Mouse (Mus musculus): ENCODE data around the gene Dpp7. TPM values are rescaled to one million over a fixed set of nuclear protein-coding genes. Genes with fewer than 3 reads are reported as not detected.

Gene Dpp7
- total RNA-seq, 1 experiment: 60.2 TPM

DNA sequence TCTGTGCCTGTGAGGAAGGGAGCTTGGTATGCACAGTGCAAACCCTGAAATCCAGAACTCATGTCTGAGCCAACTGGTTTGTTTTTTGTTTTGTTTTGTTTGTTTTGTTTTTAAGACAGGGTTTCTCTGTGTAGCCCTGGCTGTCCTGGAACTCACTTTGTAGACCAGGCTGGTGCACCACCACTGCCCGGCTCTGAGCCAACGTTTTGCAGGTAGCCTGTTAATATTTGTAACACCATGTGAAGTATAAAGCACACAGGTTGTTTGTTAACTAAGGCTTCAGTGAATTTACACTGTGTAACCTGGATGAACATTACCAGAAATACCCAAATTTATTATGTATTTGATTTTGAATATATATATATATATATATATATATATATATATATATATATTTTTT is 30.1 kb downstream of the Dpp7 start:
- H3K9me3 ChIP-seq (ENCODE audit: control insufficient read depth, insufficient read depth, low read depth, low read length): no peaks in the 10 kb centered on the region
- TF ChIP-seq ZNF384 (IDR thresholded peaks at IDR 0.05; ENCODE audit: low read depth, low read length): no peak
- TF ChIP-seq HCFC1 (IDR thresholded peaks at IDR 0.05; ENCODE audit: borderline replicate concordance, insufficient read depth, low read length): no peak
- TF ChIP-seq MAFK (IDR thresholded peaks at IDR 0.05; ENCODE audit: insufficient read depth, low read depth, low read length): no peak
- no peak for TF ChIP-seq ZC3H11A (IDR thresholded peaks at IDR 0.05; ENCODE audit: borderline replicate concordance, low read depth, low read length)
- H3K9ac ChIP-seq (ENCODE audit: insufficient read depth, low read depth, low read length, poor library complexity, severe bottlenecking): no peak overlapping the region
- no peak for DNase-seq (ENCODE audit: low read depth, low spot score)
- in situ Hi-C loops (cut with MboI; ENCODE audit: low sequenced_read_pairs in 2 of 2, unreplicated experiment in 2 of 2): no loop called here
- no peak overlapping the region for H3K27ac ChIP-seq (ENCODE audit: insufficient read depth, low read depth, low read length, poor library complexity, severe bottlenecking)
- H3K36me3 ChIP-seq (ENCODE audit: control insufficient read depth, insufficient read depth, low read length, poor library complexity, severe bottlenecking): no peaks in the 10 kb centered on the region
- no peak overlapping the region for H3K4me3 ChIP-seq (ENCODE audit: insufficient read depth in 1 of 2, low read depth in 1 of 2, low read length in 2 of 2, poor library complexity in 1 of 2, severe bottlenecking in 1 of 2)
- peaks cover 1 to 3% of the 10 kb centered on the region in 2 experiments; a peak in 2 of 4 replicates for H3K4me1 ChIP-seq (ENCODE audit: control insufficient read depth in 2 of 2, insufficient read depth in 2 of 2, low read length in 2 of 2, poor library complexity in 1 of 2)

DNA sequence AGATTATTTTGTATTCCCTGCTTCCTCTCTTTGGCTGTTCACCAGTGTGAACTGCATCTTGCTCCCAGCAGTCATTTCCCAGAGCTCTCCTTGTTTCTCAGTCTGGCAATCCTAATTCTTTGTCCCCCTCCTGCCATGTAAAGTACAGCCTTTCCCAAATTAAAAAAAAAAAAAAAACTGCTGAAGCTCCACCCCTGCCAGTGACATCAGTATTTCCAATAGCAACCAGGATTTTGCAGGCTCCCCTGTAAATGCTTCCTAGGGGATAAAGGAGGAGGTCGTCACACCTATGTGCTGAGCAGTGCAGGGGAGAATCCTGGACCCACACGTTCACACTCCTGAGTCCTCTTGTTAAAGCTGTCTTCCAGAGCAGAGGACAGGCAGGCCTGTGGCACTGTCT is 36.1 kb downstream of the Dpp7 start:
- TF ChIP-seq CHD2 (IDR thresholded peaks at IDR 0.05; ENCODE audit: low read depth, low read length) (no peak), ZC3H11A (IDR thresholded peaks at IDR 0.05; ENCODE audit: borderline replicate concordance, low read depth, low read length) (no peak), MAFK (IDR thresholded peaks at IDR 0.05; ENCODE audit: insufficient read depth, low read depth, low read length) (no peak), HCFC1 (IDR thresholded peaks at IDR 0.05; ENCODE audit: borderline replicate concordance, insufficient read depth, low read length) (no peak), ZNF384 (IDR thresholded peaks at IDR 0.05; ENCODE audit: low read depth, low read length) (peak; percentile 54; the same call in 1 of the 2 replicates)
- no peak overlapping the region for H3K9ac ChIP-seq (ENCODE audit: insufficient read depth, low read depth, low read length, poor library complexity, severe bottlenecking)
- no peaks in the 10 kb centered on the region for H3K36me3 ChIP-seq (ENCODE audit: control insufficient read depth, insufficient read depth, low read length, poor library complexity, severe bottlenecking)
- DNase-seq (ENCODE audit: low read depth, low spot score): no peak
- H3K9me3 ChIP-seq (ENCODE audit: control insufficient read depth, insufficient read depth, low read depth, low read length): no peaks in the 10 kb centered on the region
- H3K27ac ChIP-seq (ENCODE audit: insufficient read depth, low read depth, low read length, poor library complexity, severe bottlenecking): no peak overlapping the region
- peaks cover 3 to 4% of the 10 kb centered on the region in 2 experiments; a peak in 3 of 4 replicates for H3K4me1 ChIP-seq (ENCODE audit: control insufficient read depth in 2 of 2, insufficient read depth in 2 of 2, low read length in 2 of 2, poor library complexity in 1 of 2)
- no peak overlapping the region for H3K4me3 ChIP-seq (ENCODE audit: insufficient read depth in 1 of 2, low read depth in 1 of 2, low read length in 2 of 2, poor library complexity in 1 of 2, severe bottlenecking in 1 of 2)
- in situ Hi-C loops (cut with MboI; ENCODE audit: low sequenced_read_pairs in 2 of 2, unreplicated experiment in 2 of 2): no loop called here

DNA sequence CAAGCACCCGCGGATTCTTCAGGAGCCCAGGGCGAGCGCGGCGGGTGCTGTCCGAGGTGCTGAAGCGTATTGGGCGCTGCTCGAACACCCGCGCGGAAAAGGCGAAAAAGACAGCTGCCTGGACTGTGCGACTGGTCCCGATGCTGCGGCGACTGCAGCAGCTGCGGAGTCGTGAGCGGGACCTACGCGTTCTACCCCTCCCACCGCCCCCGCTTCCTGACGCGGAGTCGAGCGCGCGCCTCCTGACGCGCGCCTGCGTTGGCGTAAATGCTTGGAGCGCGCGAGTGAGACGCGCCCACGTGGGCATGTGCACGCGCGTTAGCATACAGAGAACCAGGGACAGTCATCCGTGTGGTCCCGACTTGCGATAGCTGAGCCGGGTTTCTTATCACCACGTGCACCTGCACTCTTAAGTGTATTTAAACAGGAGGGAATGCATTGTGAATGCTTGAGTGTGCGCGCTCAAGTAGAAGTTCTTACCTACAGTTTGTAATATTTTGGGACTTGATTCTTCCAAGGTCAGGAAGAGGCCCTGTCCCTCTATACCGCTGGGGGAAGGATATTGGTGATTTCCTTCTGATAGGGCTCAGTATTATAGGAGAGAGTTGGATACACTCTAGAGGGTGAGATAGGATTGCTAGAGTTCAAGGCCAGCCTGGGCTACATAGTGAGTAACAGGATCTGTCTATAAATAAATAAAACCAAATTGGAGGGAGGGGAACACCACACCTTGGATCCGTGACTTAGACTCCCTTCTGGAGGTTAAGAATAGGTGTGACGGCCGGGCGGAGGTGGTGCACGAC is 37.0 kb downstream of the Dpp7 start, which contains the start of gene Grin1:
Gene Grin1, minus strand, starts transcription at position 217 of the 803 bp plus-strand sequence.
- in situ Hi-C loops (cut with MboI; ENCODE audit: low sequenced_read_pairs in 2 of 2, unreplicated experiment in 2 of 2): no loop called here

DNA sequence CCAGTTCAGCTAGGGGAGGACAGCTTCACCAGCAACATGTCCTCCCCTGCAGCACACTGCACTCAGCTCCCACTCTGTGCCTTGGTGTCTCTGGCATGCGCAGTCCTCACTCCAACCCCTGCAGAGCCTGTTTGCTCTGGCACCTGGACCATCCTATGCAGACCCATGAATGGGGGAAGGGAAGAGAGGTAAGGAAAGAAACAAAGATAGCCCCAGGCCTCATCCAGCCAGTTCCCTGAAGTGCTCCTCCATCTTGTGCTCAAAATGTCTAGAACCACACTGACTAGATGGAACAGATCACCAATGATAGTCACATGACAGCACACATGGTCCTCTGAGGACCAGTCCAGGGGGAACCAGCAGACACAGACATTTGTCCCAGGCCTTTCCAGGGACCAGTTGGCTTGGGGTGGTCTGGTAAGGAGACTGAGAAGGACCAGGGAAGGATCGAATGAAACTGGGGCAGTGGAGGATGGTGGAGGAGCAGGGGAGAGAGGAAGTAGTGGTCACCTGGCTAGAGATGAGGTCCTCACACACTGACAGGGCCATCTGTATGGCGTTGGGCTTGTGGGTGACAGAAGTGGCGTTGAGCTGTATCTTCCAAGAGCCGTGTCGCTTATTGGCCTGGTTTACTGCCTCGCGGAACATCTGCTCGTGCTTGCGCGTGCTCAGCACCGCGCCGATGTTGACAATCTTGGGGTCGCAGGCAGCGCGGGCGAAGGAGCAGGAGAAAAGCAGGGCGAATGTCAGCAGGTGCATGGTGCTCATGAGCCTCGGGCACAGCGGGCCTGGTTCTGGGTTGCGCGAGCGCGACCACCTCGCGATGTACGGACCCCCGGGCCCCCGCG is 37.8 kb downstream of the Dpp7 start:
- H3K36me3 ChIP-seq (ENCODE audit: control insufficient read depth, insufficient read depth, low read length, poor library complexity, severe bottlenecking): no peaks in the 10 kb centered on the region
- no peak overlapping the region for H3K9ac ChIP-seq (ENCODE audit: insufficient read depth, low read depth, low read length, poor library complexity, severe bottlenecking)
- H3K9me3 ChIP-seq (ENCODE audit: control insufficient read depth, insufficient read depth, low read depth, low read length): no peaks in the 10 kb centered on the region
- H3K4me1 ChIP-seq (ENCODE audit: control insufficient read depth in 2 of 2, insufficient read depth in 2 of 2, low read length in 2 of 2, poor library complexity in 1 of 2): peaks cover 3 to 4% of the 10 kb centered on the region in 2 experiments; a peak in 3 of 4 replicates
- in situ Hi-C loops (cut with MboI; ENCODE audit: low sequenced_read_pairs in 2 of 2, unreplicated experiment in 2 of 2): no loop called here
- peak overlapping the region; percentile 64 to 76 for H3K4me3 ChIP-seq (ENCODE audit: insufficient read depth in 1 of 2, low read depth in 1 of 2, low read length in 2 of 2, poor library complexity in 1 of 2, severe bottlenecking in 1 of 2)
- DNase-seq (ENCODE audit: low read depth, low spot score): no peak
- no peak overlapping the region for H3K27ac ChIP-seq (ENCODE audit: insufficient read depth, low read depth, low read length, poor library complexity, severe bottlenecking)
- TF ChIP-seq HCFC1 (IDR thresholded peaks at IDR 0.05; ENCODE audit: borderline replicate concordance, insufficient read depth, low read length) (no peak), ZNF384 (IDR thresholded peaks at IDR 0.05; ENCODE audit: low read depth, low read length) (no peak), CHD2 (IDR thresholded peaks at IDR 0.05; ENCODE audit: low read depth, low read length) (no peak), ZC3H11A (IDR thresholded peaks at IDR 0.05; ENCODE audit: borderline replicate concordance, low read depth, low read length) (no peak), MAFK (IDR thresholded peaks at IDR 0.05; ENCODE audit: insufficient read depth, low read depth, low read length) (no peak)

More for the DNA sequence above, 37.0 kb downstream of the Dpp7 start, which contains the start of gene Grin1:
- H3K4me1 ChIP-seq (ENCODE audit: control insufficient read depth in 2 of 2, insufficient read depth in 2 of 2, low read length in 2 of 2, poor library complexity in 1 of 2): peaks cover 3 to 4% of the 10 kb centered on the region in 2 experiments; a peak in 3 of 4 replicates
- H3K4me3 ChIP-seq (ENCODE audit: insufficient read depth in 1 of 2, low read depth in 1 of 2, low read length in 2 of 2, poor library complexity in 1 of 2, severe bottlenecking in 1 of 2): peak within 1 kb of the TSS; percentile 64 to 76
- no peaks in the 10 kb centered on the region for H3K9me3 ChIP-seq (ENCODE audit: control insufficient read depth, insufficient read depth, low read depth, low read length)
- TF ChIP-seq HCFC1 (IDR thresholded peaks at IDR 0.05; ENCODE audit: borderline replicate concordance, insufficient read depth, low read length) (no peak), CHD2 (IDR thresholded peaks at IDR 0.05; ENCODE audit: low read depth, low read length) (no peak), MAFK (IDR thresholded peaks at IDR 0.05; ENCODE audit: insufficient read depth, low read depth, low read length) (0 out of 2 replicates have a peak, but pooled peaks have one; percentile 17), ZC3H11A (IDR thresholded peaks at IDR 0.05; ENCODE audit: borderline replicate concordance, low read depth, low read length) (no peak)
- no peak within 1 kb of the TSS for H3K27ac ChIP-seq (ENCODE audit: insufficient read depth, low read depth, low read length, poor library complexity, severe bottlenecking)
- H3K36me3 ChIP-seq (ENCODE audit: control insufficient read depth, insufficient read depth, low read length, poor library complexity, severe bottlenecking): no peaks in the 10 kb centered on the region
- no peak within 1 kb of the TSS for H3K9ac ChIP-seq (ENCODE audit: insufficient read depth, low read depth, low read length, poor library complexity, severe bottlenecking)
- DNase-seq (ENCODE audit: low read depth, low spot score): peak; percentile 59

Measured in ES-E14 (cell line).